Mouse (Mus musculus) adrenal gland, adult (tissue): ENCODE data around the gene Sim2.

Experiments used
- DNase-seq, 2 experiments: peaks; one replicate each; pipeline ENCODE4 v3.0.0; 2022 to 2023; ENCODE audit warnings: low spot score in 1 of 2; ENCODE audit not compliant: inconsistent age in 2 of 2

Gene Sim2

DNA sequence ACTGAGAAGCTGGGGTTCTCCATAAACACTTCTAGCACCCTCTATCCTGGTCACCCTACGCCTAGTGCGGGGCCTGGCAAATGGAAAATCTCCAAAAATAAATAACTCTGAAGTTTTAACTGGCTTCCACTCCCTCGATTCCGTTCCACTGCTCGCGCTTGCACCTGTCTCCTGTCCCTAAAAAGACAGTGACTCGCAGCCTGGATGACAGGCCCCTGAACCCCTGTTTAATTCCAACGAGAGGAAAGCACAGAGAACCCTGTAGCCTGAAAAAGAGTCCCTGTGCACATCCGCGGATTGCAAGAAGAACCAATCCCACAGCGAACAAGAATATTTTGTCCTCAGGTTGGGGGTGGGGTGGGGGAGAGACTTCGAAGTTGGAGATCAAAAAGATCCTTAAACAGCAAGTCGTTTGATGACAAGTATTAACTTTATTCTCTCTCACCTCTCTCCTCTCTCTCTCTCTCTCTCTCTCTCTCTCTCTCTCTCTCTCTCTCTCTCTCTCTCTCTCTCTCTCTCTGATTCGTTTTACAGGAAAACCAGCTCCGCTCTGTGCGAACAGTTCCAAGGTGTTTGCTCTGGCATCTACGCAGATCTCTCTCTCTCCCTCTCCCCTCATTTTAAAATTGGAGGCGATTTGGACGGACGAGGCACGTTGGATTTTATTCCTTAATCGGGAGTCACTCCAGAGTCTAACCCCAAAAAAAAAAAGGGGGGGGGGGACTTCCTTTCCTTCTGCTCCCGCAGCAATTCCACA, 6.2 kb upstream of the Sim2 start:
- no peak for DNase-seq

DNA sequence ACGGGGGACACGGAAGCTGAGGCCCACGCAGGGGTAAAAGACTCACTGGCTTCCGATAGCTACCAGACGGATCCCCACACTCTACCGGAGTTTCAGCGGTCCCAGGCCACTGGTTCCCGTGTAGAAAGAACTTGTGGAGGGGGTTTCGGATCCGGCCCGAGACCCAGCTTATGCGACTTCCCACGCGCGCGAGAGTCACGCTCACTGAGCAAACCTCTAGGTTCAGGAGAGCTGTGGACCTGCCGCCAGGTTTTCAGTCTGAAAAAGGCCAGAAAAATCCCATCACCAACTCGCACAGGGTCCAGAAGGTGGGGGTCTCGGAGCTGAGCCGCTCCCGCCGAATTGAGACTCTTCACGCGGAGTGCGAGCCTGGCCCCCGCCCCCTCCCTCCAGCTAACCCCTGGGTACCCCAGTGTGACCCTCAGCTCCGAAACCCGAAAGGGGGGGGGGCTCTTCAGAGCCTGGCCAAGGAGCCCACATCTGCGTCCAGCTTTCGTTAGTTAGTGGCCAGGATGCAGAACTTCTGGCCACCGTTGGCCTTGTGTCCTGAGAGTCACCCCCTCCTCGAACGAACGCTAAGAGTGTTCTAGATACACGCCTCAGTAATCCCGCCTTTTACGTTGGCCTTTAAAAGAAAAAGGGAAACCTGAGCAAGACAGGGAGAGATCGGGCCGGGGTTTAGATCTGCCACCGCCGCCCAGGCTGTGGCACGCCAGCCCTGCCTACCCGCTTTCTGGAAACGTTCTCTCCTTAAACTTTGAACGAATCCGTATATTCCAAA, 5.5 kb upstream of the Sim2 start:
- DNase-seq: no peak

DNA sequence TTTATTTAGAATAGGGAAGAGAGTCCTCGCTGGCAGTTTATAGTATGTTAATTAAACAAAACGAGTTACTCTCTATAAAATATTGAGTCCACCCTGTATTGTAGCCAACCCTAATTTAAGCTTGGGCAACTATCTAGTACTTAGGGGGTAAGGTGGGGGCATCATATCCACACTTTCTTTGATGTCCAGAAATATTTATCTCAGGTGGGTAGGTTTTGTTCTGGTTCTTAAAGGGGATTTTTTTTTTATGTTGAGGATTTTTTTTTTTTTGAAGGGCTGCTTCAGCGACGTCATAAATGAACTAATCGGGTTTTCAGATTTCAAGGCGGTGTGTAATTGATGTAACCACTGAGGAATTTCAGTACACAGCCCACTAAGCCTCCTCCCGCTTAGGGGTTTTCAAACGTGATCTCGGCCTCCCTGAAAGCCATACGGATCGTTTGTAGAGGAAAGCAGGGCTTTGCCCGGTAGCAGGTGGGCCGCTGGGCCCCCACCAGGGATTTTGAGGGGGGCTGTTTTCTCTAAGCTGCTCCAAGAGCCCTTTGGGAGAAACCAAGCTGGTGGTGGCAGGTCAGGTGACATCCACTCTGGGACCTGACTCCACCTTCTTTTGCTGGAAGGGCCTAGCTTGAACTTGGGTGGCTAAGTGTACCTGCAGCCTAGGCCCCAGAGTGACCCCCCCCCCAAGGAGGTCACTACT, 4.7 kb upstream of the Sim2 start:
- DNase-seq: no peak

DNA sequence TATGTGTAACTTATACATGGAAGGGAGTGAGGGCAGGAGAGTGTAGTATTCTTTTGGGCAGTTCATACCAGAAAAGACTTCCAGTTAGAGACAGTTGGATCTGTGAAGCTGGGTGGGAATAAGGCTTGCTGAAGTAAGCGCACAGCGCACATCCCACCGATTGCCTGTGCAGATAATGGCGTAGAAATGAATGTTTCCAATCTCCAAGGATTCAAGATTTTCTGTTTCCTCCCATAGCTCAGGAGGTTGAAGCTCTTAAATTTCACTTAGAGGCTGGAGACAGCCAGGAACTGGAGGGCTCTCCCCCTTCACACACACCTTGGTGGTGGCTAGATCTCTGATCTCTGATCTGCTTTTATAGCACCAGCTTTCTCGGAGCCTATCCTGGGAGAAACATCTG, 3.1 kb upstream of the Sim2 start:
- DNase-seq: no peak

DNA sequence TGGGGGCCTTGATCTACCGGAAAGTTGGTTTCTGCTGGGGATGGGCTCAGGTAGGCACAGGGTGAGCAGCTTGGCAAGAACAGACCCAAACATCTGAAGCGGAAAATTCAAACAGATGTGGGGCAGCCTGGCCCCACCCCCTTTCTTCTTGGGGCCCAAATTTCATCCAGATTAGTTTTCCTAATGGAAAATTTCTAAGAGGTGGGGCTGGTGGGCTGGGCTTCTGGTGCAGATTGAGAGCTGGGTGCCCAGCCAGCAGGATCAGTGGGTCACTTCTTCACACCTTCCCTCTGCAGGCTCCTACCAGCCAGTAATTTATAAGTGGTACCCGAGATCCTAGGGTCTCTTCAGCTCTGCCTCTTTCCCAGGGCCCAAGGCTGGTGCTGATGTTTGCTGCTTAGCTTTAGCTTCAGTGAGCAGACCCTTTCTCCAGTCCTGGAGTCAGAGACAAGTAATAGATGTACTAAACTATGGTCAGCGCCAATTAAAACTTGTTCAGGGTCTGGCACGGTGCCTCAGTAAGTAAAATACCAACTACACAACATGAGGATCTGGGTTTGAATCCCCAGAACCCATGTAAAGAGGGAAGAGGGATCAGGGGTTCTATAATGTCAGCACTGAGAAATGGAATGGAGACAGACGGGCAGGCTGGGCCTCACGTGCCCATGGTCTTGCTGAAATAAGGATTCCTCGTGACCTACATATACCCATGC, 2.6 kb upstream of the Sim2 start:
- DNase-seq: no peak

DNA sequence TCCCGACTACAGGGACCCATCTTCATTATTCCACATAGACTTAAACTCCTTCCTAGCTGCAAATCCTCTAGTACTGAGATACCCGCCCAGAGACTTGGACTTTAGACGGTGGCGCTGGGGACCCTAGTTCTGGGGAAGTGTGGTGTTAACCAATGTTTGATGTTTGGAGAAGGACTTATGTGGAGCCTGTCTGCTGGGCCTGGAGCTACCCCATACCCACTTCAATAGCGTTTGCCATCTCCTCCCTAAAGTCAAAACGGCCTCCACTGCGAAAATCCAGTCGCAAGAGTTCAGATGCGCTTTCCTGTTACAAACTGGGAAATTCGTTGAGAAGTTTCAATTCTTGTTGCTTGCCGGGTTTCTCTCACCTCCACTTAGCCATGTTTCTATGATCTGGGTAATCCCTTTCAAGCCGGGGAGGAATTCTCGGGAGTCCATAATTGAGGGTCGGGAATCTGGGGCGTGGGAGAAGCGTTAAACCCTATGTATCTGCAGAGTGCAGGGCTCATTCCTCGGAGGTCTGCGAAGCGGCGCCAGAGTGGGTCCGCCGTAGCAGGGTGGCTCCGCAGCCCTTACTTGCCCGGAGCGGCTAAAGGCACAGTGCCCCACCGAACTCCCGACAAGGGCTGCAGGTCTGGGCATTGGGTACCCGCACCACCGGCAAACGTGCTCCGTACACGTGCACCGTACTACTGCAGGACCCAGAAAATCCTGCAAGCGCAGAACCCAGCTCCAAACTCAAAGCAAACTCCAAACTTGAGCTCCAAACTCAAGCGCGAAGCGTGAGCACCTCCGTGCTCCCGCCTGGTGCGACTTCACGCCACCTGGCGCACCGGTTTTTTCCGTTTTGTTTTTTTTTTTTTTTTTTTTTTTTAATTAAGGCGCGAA, 1.5 kb upstream of the Sim2 start:
- DNase-seq: peak in 1 of 2 experiments; percentile 43

DNA sequence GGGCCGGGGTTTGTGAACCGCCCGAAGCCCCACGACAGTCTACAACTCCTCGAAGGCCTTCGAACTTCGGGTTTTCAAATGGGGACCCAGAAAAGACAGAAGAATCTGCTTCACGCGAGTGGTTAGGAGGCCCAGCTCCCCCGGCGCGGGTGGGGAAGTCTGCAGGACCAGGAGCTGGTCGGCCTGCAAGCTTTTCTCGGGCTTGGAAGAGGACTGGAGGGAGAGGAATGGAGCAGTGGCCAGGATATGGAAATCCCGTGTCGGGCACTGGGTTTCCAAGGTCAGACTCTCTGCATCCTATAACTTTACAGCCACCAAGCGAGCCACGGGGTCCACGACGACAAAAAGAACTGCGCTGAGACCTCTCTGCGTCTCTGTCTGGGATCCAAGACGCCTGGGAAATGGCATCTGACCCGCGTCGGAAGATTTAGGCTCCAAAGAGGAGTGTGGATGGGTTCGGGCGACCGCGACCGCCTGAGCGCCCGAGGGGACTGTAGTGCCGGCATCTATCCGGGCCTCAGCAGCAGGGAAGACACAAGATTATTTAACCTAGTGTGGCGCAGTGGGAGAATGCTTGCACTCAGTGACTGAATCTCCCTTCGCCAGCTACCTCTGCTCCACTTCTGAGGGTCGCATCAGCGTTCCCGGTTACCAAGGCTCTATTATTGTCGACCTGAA, 744 bp upstream of the Sim2 start:
- peak in 1 of 2 experiments; percentile 46 for DNase-seq

DNA sequence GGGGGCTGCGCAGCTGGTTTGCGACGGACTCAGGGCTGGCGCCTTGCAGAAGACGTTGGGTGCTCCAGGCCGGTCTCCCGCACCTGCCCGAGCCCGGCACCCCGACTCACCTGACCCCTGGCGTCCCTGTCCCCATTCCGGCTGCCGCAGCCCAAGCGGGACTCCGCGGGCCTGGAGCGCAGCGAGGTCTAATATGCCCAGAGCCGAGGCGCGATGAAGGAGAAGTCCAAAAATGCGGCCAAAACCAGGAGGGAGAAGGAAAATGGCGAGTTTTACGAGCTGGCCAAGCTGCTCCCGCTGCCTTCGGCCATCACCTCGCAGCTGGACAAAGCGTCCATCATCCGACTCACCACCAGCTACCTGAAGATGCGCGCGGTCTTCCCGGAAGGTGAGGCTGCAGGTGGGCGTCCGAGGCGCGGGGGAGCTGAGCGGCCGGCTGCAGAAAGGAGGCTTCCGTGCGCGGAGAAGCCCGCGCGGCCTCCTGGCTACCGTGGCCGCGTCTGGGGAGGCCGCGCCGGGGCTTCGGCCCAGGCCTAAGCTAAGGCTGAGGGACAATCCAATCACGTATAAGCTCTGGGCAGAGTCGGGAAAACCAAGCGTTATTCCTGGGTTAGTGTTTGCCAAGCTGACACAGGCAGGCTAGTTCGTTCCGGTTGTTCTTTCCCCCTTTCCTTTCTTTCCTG, 1.0 kb downstream of the Sim2 start:
- peak in 1 of 2 experiments; percentile 29 for DNase-seq

DNA sequence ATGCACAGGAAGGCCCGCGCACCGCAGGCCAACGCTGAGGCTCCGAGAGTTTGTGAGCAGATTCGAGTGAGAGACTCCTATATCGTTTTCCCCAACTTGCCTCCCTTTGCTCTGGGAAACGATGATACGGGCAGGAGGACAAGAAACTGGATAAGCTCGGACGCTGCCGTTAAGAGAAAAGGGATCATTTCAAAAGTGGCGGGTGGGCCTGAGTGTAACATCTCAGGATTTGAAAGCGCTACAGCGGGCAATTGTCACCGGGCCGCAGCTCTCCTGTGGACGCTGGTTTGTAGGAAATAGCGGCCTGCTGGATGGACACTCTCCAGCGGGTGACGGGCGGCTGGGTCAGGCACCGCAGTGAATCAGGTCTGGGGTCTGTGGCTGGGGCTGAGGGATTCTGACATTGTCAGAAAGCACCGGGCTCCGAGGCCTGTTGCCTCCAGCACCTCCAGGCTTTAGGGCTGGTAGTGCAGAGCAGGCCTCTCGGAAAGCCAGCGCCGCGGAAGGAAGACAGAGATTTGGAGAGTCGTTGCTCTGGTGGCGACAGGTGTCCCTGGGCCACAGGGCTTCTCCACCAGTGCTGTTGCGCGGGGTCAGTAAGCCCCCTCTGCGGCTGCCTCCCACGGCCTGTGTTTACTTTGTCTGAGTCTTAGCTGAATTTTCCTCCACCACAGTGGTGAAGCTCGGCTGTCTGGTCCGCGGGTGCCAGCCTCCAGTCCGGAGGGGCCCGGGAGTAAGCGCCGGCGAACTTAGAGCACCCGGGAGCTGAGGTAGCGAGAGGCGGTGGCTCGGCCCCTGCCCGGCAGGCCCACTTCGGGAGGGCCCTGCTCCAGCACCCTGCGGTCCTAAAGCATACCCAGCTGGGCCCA, 2.2 kb downstream of the Sim2 start:
- DNase-seq: peak in 1 of 2 experiments; percentile 55

DNA sequence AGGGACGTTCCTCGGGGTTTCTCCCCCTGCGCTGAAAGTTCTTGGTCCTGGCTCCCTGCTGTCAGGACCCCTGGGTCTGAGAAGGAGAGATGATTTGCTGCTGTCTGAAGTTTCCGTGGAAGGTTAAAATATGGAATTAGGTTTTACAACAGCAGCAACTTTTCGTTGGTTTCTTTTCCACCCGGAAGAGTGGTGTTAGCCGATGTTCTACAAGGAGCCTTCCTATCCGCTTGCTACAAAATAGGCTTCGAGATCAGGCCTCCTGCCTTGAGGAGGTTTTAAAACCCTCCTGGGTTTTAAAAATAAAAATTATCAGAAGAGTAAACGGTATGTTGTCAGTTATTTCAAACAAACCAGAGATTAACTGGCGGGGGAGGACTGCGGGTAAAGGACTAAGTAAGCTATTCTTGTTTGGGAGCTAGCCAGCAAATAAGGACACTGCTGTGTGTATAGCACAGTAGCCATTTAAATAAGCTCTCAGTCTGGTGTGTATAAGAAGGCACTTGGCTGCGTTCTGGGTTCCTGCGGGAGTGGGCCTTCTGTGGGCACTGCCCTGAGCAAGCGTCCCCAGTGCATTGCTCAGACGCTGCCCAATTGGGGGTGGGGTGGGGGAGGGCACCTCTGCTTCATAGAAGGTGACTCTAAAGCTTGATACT, 3.0 kb downstream of the Sim2 start:
- no peak for DNase-seq

DNA sequence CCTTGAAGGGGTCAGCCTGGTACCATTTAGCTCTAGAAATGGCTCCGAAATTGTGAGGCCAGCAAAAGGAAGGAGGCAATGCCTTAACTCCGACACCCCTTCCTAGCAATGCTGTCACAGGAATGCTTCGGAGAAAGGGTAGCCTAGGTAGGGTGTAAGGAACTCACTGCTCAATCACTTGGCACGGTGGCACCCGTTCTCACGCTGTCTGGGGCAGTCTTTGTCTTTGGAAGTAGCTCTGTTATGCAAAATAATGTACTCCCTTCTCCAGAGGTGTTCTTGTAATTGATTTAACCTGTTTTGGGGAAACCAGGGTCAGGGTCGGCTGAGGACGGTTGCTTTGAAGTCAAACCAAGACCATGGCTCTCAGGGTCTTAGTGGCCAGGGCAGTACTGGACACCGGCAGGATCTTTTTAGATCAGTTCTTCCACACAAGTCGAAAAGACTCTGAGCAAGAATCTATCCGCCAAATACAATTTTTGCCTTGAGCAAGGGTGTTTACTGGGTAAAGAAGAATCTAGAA, 3.6 kb downstream of the Sim2 start:
- no peak for DNase-seq

DNA sequence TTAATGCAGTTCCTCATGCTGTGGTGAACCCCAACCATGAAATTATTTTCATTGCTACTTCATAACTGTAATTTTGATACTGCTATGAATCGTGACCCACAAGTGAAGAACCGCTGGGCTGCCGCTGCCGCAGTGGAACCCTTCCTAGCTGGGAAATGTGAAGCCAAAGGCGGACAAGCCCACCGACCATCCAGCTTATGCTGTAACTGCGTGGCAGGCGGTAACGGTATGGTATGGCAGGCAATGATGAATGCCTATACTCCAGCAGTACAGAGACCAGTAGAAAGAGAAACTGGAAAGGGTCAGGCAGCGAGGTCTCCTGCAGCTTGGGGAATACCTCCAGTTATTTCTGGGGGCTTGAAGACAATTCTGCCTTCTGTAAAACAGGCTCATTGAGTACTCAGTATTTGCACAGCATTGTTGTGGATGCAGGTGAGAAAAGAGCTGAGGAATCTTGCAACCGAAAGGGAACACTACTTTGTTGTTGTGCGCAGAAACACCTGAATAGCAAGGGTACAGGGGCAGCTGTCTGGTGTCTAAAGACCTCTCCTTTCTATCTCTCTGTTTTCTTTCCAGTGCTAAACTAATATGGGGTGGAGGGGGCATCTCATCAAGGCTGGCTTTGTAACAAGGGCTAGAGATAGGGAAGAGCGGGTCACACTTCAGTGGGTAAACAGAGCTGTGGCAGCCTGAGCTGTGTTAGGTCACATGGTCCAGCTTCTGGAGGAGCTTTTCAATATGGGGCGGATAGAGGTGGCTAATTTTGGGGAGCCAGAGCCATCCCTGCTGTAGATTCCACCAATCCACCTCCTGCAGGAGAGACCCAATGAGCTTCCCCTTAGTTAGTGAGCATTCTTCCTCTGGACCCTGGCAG, 4.3 kb downstream of the Sim2 start:
- no peak for DNase-seq

DNA sequence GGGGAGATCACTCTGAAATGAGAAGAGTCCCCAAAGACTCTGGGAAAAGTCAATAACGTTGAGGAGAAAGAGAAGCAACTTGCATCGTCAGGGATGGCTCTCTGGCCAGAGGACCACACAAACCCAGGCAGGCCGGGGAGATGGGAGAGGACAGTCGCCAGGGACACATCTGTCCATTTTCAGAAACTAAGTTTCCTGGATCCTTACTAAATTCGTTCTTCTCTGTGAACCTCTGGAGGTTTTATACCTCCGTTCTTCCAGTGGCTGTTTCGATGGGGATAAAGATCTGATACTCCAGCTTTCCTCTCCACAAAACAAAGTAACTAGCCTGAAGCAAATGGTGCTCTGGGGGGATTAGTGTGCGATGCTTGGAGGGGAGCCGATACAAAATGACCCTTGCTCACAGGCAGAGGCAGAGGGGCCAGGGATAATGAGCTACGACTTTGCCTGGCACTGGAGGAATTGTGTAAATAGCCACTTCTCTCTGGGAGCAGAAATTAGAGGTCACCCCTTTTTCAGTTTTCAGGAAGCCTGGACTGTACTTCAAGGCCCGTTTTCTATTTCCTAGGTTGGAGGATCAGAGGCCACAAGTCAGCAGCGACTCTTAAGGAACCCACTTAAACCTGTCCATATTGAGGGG, 7.9 kb downstream of the Sim2 start:
- DNase-seq: no peak

DNA sequence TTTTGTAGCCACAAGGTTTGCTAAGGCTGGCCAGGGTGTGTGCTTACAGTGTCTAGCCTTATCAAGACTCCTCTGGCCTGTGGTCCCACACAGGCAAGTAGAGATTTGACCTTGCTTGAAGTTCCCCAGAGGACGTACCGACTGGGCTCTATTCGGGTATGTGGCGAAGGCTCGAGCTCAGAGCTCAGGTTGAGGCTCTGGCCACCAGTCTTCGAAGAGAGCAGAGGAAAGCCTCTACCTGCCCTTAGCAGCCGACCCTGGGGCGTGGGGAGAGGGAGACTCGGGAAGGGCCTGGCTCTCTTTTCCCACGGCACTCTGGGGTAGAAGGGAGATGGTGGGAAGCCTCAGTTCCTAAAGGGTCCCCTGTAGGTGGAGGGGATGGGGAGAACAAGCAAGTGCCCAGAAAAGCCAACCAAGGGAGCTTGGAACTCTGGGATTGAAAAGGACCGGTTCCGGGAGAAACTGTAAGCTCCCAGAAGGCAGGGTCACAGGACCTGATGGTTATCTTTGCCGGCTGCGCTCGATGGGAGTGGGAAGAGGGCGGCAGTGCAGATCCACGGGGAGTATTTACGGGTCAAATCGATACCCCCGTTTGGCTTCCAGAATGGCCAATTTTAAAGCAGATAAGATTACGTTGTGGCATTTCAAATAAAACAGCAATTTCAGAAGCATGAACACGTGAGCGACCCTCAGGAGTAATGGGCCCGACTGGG, 8.6 kb downstream of the Sim2 start:
- DNase-seq: no peak
